Mouse (Mus musculus): ENCODE data around the gene Tia1. TPM values are rescaled to one million over a fixed set of nuclear protein-coding genes. Genes with fewer than 3 reads are reported as not detected.
"Not testable (repeated sequence)": the region's sequence is repeated elsewhere in the genome, so short reads cannot be mapped to it uniquely, and the experiment has no call there.

Gene Tia1
- polyA plus RNA-seq, 1 experiment from 2014 or later, result 318 TPM

DNA sequence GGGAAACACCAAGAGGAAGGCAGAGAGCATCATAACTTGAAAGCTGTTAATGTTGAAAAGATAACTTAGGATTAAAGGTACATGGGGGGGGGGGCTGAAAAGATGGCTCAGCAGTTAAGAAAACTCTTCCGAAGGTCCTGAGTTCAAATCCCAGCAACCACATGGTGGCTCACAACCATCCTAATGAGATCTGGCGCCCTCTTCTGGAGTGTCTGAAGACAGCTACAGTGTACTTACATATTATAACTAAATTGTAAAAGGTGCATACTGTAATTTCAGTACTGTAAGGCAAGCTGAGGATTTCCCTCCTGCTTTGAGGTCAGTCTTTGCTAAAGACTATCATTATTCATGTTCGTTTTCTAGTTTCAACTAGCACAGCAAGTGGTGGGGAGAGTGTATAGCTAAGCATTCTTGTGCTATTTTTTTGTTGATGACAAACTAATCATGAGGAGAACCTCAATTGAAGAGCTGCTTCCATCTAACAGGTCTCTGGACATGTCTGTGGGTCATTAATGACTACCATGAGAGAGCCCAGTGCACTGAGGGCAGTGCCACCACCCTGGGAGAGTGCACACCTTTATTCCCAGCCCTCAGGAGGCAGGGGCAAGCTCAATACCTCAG lies 33.8 kb upstream of the Tia1 start:
- no peaks in the 10 kb centered on the region for H3K9me3 ChIP-seq
- H3K4me1 ChIP-seq, result peaks cover 27% of the 10 kb centered on the region
- peaks cover 7% of the 10 kb centered on the region; the same call in 1 of the 2 replicates for H3K36me3 ChIP-seq
- ATAC-seq (ENCODE audit: insufficient number of reproducible peaks, insufficient read depth, low FRiP score, low TSS enrichment), result no peak
- 71% methylated on average over 3 of the region's 3 CpGs for WGBS
- H3K4me3 ChIP-seq, result peak overlapping the region; percentile 95
- peak overlapping the region; percentile 84; the same call in 1 of the 2 replicates for H3K27ac ChIP-seq
- peak overlapping the region; percentile 71; the same call in 1 of the 2 replicates for H3K9ac ChIP-seq
- peak overlapping the region; percentile 90 for H3K4me2 ChIP-seq (replicated peaks)
- H3K27me3 ChIP-seq, result no peaks in the 10 kb centered on the region

DNA sequence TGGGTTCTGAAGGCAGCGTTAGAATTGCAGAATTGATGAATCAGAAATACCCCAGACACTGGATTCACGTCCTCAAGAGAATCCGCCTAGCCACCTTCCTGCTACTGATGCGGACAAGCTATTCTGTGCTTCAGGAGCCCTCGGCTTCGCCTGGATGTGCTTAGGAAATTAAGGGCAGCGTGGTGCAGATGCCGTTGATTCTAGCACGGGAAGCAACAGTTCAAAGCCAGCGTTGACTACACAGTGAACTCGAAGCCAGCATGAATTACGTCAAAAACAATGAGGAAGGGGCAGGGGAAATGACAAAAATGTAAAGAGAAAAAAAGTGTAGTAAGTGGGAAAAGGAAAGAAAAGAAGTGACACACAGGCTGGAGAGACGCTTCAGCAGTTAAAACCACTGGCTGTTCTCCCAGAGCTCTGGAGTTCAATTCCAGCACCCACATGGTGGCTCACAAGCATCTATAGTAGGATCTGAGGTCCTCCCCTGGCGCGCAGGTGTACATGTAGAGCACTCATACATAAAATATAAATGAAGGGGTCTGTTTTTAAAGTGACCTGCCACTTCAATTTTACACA lies 33.2 kb upstream of the Tia1 start, which contains the start of gene Snrpg:
TSS of gene Snrpg (plus strand) at position 541 of the 576 bp plus-strand sequence.
- peaks cover 7% of the 10 kb centered on the region; the same call in 1 of the 2 replicates for H3K36me3 ChIP-seq
- peak within 1 kb of the TSS; percentile 90 for H3K4me2 ChIP-seq (replicated peaks)
- H3K9ac ChIP-seq, result peak within 1 kb of the TSS; percentile 90
- H3K4me1 ChIP-seq, result peaks cover 27% of the 10 kb centered on the region
- H3K27ac ChIP-seq, result peak within 1 kb of the TSS; percentile 84
- peak within 1 kb of the TSS; percentile 95 for H3K4me3 ChIP-seq
- ATAC-seq (ENCODE audit: insufficient number of reproducible peaks, insufficient read depth, low FRiP score, low TSS enrichment), result 0 out of 2 replicates have a peak, but pooled peaks have one; percentile 35
- H3K9me3 ChIP-seq, result no peaks in the 10 kb centered on the region
- H3K27me3 ChIP-seq, result no peaks in the 10 kb centered on the region
- WGBS, result 16% methylated on average over 15 of the region's 15 CpGs

- Histone ChIP-seq H3K27me3 (no peaks in the 10 kb centered on the region), H3K27ac (peak overlapping the region; percentile 84), H3K4me2 (replicated peaks) (peak overlapping the region; percentile 90), H3K4me1 (peaks cover 24% of the 10 kb centered on the region), H3K36me3 (peaks cover 11% of the 10 kb centered on the region), H3K4me3 (peak overlapping the region; percentile 95), H3K9ac (peak overlapping the region; percentile 90), H3K9me3 (no peaks in the 10 kb centered on the region)
- peak; percentile 93 for ATAC-seq (ENCODE audit: insufficient number of reproducible peaks, insufficient read depth, low FRiP score, low TSS enrichment)
- WGBS, result under 1% methylated on average over 50 of the region's 50 CpGs
Measured at GRCm38 (mm10) chr6:86371340-86371911, 32.6 kb upstream of the Tia1 start.

DNA sequence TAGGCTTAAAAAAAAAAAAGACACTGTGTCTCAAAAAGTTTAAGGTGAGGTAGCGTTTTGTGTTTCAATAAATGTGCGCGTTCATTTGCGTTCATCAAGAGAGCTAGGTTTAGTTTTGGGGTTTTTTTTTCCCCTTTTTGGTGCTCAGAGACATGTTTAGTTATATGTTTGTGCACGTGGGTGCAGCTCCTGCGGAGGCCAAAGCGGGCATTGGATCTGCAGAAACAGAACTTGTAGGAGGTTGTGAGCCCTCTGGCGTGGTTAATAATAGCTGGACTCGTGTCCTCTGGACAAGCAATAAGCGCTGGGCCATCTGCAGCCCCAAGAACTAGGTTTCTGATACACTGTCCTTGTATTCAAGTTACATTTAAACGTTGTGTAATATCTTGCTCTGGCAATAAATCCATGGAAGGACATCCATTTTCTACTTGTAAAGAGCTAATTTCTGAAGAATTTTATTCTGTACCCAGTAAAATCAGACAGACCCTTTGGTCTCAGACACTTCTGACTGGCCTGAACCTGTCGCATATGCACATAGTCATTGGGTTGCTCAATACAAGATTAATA lies 32.0 kb upstream of the Tia1 start:
- H3K27me3 ChIP-seq, result no peaks in the 10 kb centered on the region
- peak overlapping the region; percentile 90 for H3K4me2 ChIP-seq (replicated peaks)
- H3K36me3 ChIP-seq, result peaks cover 16% of the 10 kb centered on the region
- WGBS, result 4% methylated on average over 12 of the region's 12 CpGs
- H3K27ac ChIP-seq, result peak overlapping the region; percentile 84; the same call in 1 of the 2 replicates
- ATAC-seq (ENCODE audit: insufficient number of reproducible peaks, insufficient read depth, low FRiP score, low TSS enrichment), result no peak
- H3K4me3 ChIP-seq, result peak overlapping the region; percentile 95
- H3K4me1 ChIP-seq, result peaks cover 20% of the 10 kb centered on the region
- H3K9ac ChIP-seq, result peak overlapping the region; percentile 90
- no peaks in the 10 kb centered on the region for H3K9me3 ChIP-seq

GRCm38 (mm10) chr6:86373556-86373955 lies 30.5 kb upstream of the Tia1 start:
- Histone ChIP-seq H3K27me3 (no peaks in the 10 kb centered on the region), H3K9ac (no peak overlapping the region), H3K9me3 (no peaks in the 10 kb centered on the region), H3K4me1 (peaks cover 20% of the 10 kb centered on the region), H3K4me2 (replicated peaks) (no peak overlapping the region), H3K36me3 (peaks cover 28% of the 10 kb centered on the region), H3K27ac (no peak overlapping the region), H3K4me3 (no peak overlapping the region)
- ATAC-seq (ENCODE audit: insufficient number of reproducible peaks, insufficient read depth, low FRiP score, low TSS enrichment), result no peak
- WGBS, result 96% methylated on average over 6 of the region's 6 CpGs

- Histone ChIP-seq H3K4me2 (replicated peaks) (no peak overlapping the region), H3K36me3 (peaks cover 40% of the 10 kb centered on the region), H3K27me3 (no peaks in the 10 kb centered on the region), H3K9ac (no peak overlapping the region), H3K27ac (no peak overlapping the region), H3K4me3 (no peak overlapping the region), H3K9me3 (no peaks in the 10 kb centered on the region), H3K4me1 (no peaks in the 10 kb centered on the region)
- WGBS, result 89% methylated on average over 3 of the region's 3 CpGs
- no peak for ATAC-seq (ENCODE audit: insufficient number of reproducible peaks, insufficient read depth, low FRiP score, low TSS enrichment)
Measured at GRCm38 (mm10) chr6:86378341-86378740, 25.7 kb upstream of the Tia1 start.

DNA sequence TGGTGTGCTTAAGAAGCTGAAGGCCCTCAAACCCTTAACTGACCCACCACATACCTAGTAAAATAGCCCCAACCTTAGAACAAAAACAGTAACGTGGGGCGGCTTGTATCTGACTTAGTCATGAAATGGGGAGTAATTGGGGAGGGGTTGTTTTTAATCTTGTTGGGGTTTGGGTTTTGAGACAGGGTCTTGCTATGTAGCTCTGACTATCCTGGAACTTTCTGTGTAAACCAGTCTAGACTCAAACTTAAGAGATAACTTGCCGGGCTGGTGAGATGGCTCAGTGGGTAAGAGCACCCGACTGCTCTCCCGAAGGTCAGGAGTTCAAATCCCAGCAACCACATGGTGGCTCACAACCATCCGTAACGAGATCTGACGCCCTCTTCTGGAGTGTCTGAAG lies 23.9 kb upstream of the Tia1 start:
- not testable (repeated sequence) for H3K9ac ChIP-seq
- 72% methylated on average over 8 of the region's 8 CpGs for WGBS

GRCm38 (mm10) chr6:86382551-86382950 lies 21.5 kb upstream of the Tia1 start:
- no peak overlapping the region for H3K4me3 ChIP-seq
- no peak overlapping the region for H3K4me2 ChIP-seq (replicated peaks)
- peaks cover 36% of the 10 kb centered on the region for H3K36me3 ChIP-seq
- H3K9me3 ChIP-seq, result no peaks in the 10 kb centered on the region
- H3K27ac ChIP-seq, result no peak overlapping the region
- H3K9ac ChIP-seq, result no peak overlapping the region
- no peak for ATAC-seq (ENCODE audit: insufficient number of reproducible peaks, insufficient read depth, low FRiP score, low TSS enrichment)
- no peaks in the 10 kb centered on the region for H3K4me1 ChIP-seq
- H3K27me3 ChIP-seq, result no peaks in the 10 kb centered on the region

More for the DNA sequence above, 23.9 kb upstream of the Tia1 start:
- H3K36me3 ChIP-seq, result peaks cover 42% of the 10 kb centered on the region
- H3K9me3 ChIP-seq; H3K4me2 ChIP-seq (replicated peaks); H3K27me3 ChIP-seq; H3K4me1 ChIP-seq; H3K4me3 ChIP-seq; H3K27ac ChIP-seq; ATAC-seq (ENCODE audit: insufficient number of reproducible peaks, insufficient read depth, low FRiP score, low TSS enrichment): not testable (repeated sequence)

DNA sequence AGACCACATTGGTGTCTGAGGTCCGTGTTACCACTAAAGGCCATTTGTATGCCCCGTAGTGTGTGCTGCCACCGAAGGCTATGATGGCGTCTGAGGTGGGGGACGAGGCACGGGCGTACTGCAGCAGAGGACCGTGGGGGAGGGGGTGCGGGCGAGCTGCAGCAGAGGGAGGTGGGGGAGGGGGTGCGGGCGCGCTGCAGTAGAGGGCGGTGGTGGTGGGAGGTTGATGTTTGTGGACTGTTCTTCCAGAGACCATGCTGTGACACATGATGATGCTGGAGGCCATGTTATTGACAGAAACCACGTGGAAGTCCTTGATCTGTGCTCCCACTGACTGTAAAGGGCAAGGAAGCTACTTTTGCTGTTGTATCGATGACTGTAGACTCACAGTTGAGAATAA lies 20.6 kb upstream of the Tia1 start:
- Histone ChIP-seq H3K9me3 (no peaks in the 10 kb centered on the region), H3K9ac (no peak overlapping the region), H3K4me3 (no peak overlapping the region), H3K4me1 (no peaks in the 10 kb centered on the region), H3K4me2 (replicated peaks) (no peak overlapping the region), H3K27ac (no peak overlapping the region), H3K36me3 (peaks cover 36% of the 10 kb centered on the region), H3K27me3 (no peaks in the 10 kb centered on the region)
- no peak for ATAC-seq (ENCODE audit: insufficient number of reproducible peaks, insufficient read depth, low FRiP score, low TSS enrichment)
- 50% methylated on average over 16 of the region's 16 CpGs for WGBS

GRCm38 (mm10) chr6:86384692-86385091 lies 19.3 kb upstream of the Tia1 start:
- Histone ChIP-seq H3K27ac (no peak overlapping the region), H3K9ac (no peak overlapping the region), H3K9me3 (no peaks in the 10 kb centered on the region), H3K4me3 (no peak overlapping the region), H3K36me3 (peaks cover 35% of the 10 kb centered on the region), H3K4me2 (replicated peaks) (no peak overlapping the region), H3K4me1 (no peaks in the 10 kb centered on the region), H3K27me3 (no peaks in the 10 kb centered on the region)
- 70% methylated on average over 4 of the region's 4 CpGs for WGBS
- no peak for ATAC-seq (ENCODE audit: insufficient number of reproducible peaks, insufficient read depth, low FRiP score, low TSS enrichment)

GRCm38 (mm10) chr6:86385362-86386104 lies 18.5 kb upstream of the Tia1 start:
- 83% methylated on average over 5 of the region's 5 CpGs for WGBS
- H3K27ac ChIP-seq, result no peak overlapping the region
- H3K9me3 ChIP-seq, result no peaks in the 10 kb centered on the region
- H3K9ac ChIP-seq, result no peak overlapping the region
- no peak for ATAC-seq (ENCODE audit: insufficient number of reproducible peaks, insufficient read depth, low FRiP score, low TSS enrichment)
- H3K27me3 ChIP-seq, result no peaks in the 10 kb centered on the region
- H3K36me3 ChIP-seq, result peaks cover 39% of the 10 kb centered on the region
- H3K4me2 ChIP-seq (replicated peaks), result no peak overlapping the region
- no peak overlapping the region for H3K4me3 ChIP-seq
- no peaks in the 10 kb centered on the region for H3K4me1 ChIP-seq
